Mouse (Mus musculus) retina, embryonic 14.5 days (tissue): ENCODE measurements around the gene Trim31.
"Not testable (repeated sequence)": the region's sequence is repeated elsewhere in the genome, so short reads cannot be mapped to it uniquely, and the experiment has no call there.

ENCODE experiments used
- DNase-seq: peaks from one replicate; pipeline ENCODE4 v3.0.0-alpha.2; 2015; ENCODE audit warnings: low spot score

The Trim31 gene

GRCm38 (mm10) chr17:36897552-36898205, at the start of gene Trim31:
Trim31 (plus strand) TSS chr17:36898118.
- no peak for DNase-seq

GRCm38 (mm10) chr17:36848911-36849310, 49.0 kb upstream of the Trim31 start:
- DNase-seq, result no peak

- no peak for DNase-seq
Observed at GRCm38 (mm10) chr17:36849992-36850391, 47.9 kb upstream of the Trim31 start.

GRCm38 (mm10) chr17:36851200-36851599, 46.7 kb upstream of the Trim31 start:
- no peak for DNase-seq

- no peak for DNase-seq
Observed at GRCm38 (mm10) chr17:36851627-36852026, 46.3 kb upstream of the Trim31 start.

- no peak for DNase-seq
Observed at GRCm38 (mm10) chr17:36855484-36855883, 42.4 kb upstream of the Trim31 start.

- DNase-seq, result no peak
Observed at GRCm38 (mm10) chr17:36856236-36856635, 41.7 kb upstream of the Trim31 start.

GRCm38 (mm10) chr17:36858181-36858580, 39.7 kb upstream of the Trim31 start:
- no peak for DNase-seq

GRCm38 (mm10) chr17:36861680-36862079, 36.2 kb upstream of the Trim31 start:
- DNase-seq, result no peak

GRCm38 (mm10) chr17:36866719-36867527, 31.0 kb upstream of the Trim31 start, which contains the start of gene Trim15:
Trim15 (minus strand) TSS chr17:36867210.
- peak; percentile 3 for DNase-seq

- DNase-seq, result no peak
Observed at GRCm38 (mm10) chr17:36868836-36869235, 29.1 kb upstream of the Trim31 start.

- no peak for DNase-seq
Observed at GRCm38 (mm10) chr17:36869284-36869954, 28.5 kb upstream of the Trim31 start, which contains the start of gene Trim10. Trim10 (plus strand) TSS chr17:36869574.

- no peak for DNase-seq
Observed at GRCm38 (mm10) chr17:36869955-36870810, 27.7 kb upstream of the Trim31 start.

- DNase-seq, result no peak
Observed at GRCm38 (mm10) chr17:36874636-36875035, 23.3 kb upstream of the Trim31 start.

GRCm38 (mm10) chr17:36883350-36883749, 14.6 kb upstream of the Trim31 start:
- no peak for DNase-seq

- DNase-seq, result no peak
Observed at GRCm38 (mm10) chr17:36885132-36885790, 12.7 kb upstream of the Trim31 start.

- DNase-seq, result no peak
Observed at GRCm38 (mm10) chr17:36890073-36890903, 7.6 kb upstream of the Trim31 start, which contains the start of gene Trim40. Trim40 (minus strand) TSS chr17:36890123.

GRCm38 (mm10) chr17:36891496-36891895, 6.4 kb upstream of the Trim31 start:
- not testable (repeated sequence) for DNase-seq

GRCm38 (mm10) chr17:36892362-36892761, 5.6 kb upstream of the Trim31 start:
- peak; percentile 65 for DNase-seq

- DNase-seq, result no peak
Observed at GRCm38 (mm10) chr17:36893387-36893786, 4.5 kb upstream of the Trim31 start.
